Mouse (Mus musculus) kidney, embryonic 15.5 days (tissue): ENCODE data around the gene 1700023F06Rik. TPM values are rescaled to one million over a fixed set of nuclear protein-coding genes. Genes with fewer than 3 reads are reported as not detected.
"Not testable (repeated sequence)": the region's sequence is repeated elsewhere in the genome, so short reads cannot be mapped to it uniquely, and the experiment has no call there.

ENCODE experiments used
- ATAC-seq: fragments of 200-750 bp; cut with Nextera tagmentation; replicated peaks from 2 replicates; pipeline ENCODE4 v1.8.0; 2017; ENCODE audit warnings: moderate TSS enrichment; ENCODE audit not compliant: low FRiP score
- H3K27ac ChIP-seq: fragments of 300-500 bp; sonication (generic); 2 replicates; pipeline ENCODE4 v1.5.1; 2015; ENCODE audit warnings: mild to moderate bottlenecking, inconsistent platforms
- H3K27me3 ChIP-seq: fragments of 300-500 bp; sonication (generic); 2 replicates; pipeline ENCODE4 v1.6.1; 2015; ENCODE audit warnings: inconsistent platforms
- H3K36me3 ChIP-seq: fragments of 300-500 bp; sonication (generic); 2 replicates; pipeline ENCODE4 v1.6.1; 2015; ENCODE audit warnings: inconsistent platforms
- H3K4me1 ChIP-seq: fragments of 300-500 bp; sonication (generic); 2 replicates; pipeline ENCODE4 v1.6.1; 2015; ENCODE audit warnings: inconsistent platforms
- H3K4me2 ChIP-seq: fragments of 300-500 bp; sonication (generic); 2 replicates; pipeline ENCODE4 v1.6.1; 2015; ENCODE audit warnings: moderate library complexity, mild to moderate bottlenecking, inconsistent platforms
- H3K4me3 ChIP-seq: fragments of 300-500 bp; sonication (generic); replicated peaks from 2 replicates; pipeline ENCODE4 v1.5.1; 2015; ENCODE audit warnings: mild to moderate bottlenecking, inconsistent platforms
- H3K9ac ChIP-seq: fragments of 300-500 bp; sonication (generic); 2 replicates; pipeline ENCODE4 v1.6.1; 2015; ENCODE audit warnings: mild to moderate bottlenecking, inconsistent platforms
- H3K9me3 ChIP-seq: fragments of 300-500 bp; sonication (generic); replicated peaks from 2 replicates; pipeline ENCODE4 v1.6.1; 2016; ENCODE audit warnings: inconsistent platforms
- WGBS: fragments of 180-500 bp; shearing (Covaris S2); methylation state at CpG from one replicate; pipeline ENCODE4 v1.1.7; 2015; ENCODE audit warnings: mixed read lengths; 5-methylcytosine and 5-hydroxymethylcytosine counted together
- polyA plus RNA-seq: library from polyadenylated mRNA; unstranded; fragments of >200 nt; fragmentation: Nextera tagmentation; extraction: Ambion mirVana; gene quantifications from 2 replicates; pipeline ENCODE4 v1.2.1, GENCODE M21; 2015

The 1700023F06Rik gene
- polyA plus RNA-seq, 1 experiment from 2014 or later, result 0.42 TPM

GRCm38 (mm10) chr11:103237757-103238156 lies 29.4 kb upstream of the 1700023F06Rik start:
- Histone ChIP-seq H3K4me2 (no peak overlapping the region), H3K27ac (no peak overlapping the region), H3K4me1 (peaks cover 17% of the 10 kb centered on the region), H3K9ac (no peak overlapping the region), H3K4me3 (no peak overlapping the region), H3K9me3 (no peaks in the 10 kb centered on the region), H3K27me3 (no peaks in the 10 kb centered on the region), H3K36me3 (peaks cover 59% of the 10 kb centered on the region)
- 79% methylated on average over 9 of the region's 9 CpGs for WGBS
- no peak for ATAC-seq

- Histone ChIP-seq H3K4me2 (no peak overlapping the region), H3K9me3 (no peaks in the 10 kb centered on the region)
Measured at GRCm38 (mm10) chr11:103236903-103237302, 28.5 kb upstream of the 1700023F06Rik start.

GRCm38 (mm10) chr11:103236431-103236830 lies 28.1 kb upstream of the 1700023F06Rik start:
- H3K9ac ChIP-seq, result no peak overlapping the region
- H3K9me3 ChIP-seq, result no peaks in the 10 kb centered on the region
- peaks cover 58% of the 10 kb centered on the region for H3K36me3 ChIP-seq
- no peak overlapping the region for H3K4me3 ChIP-seq
- peaks cover 17% of the 10 kb centered on the region for H3K4me1 ChIP-seq
- ATAC-seq, result no peak
- no peak overlapping the region for H3K27ac ChIP-seq
- no peak overlapping the region for H3K4me2 ChIP-seq
- WGBS, result 74% methylated on average over 6 of the region's 6 CpGs
- no peaks in the 10 kb centered on the region for H3K27me3 ChIP-seq

More at GRCm38 (mm10) chr11:103236903-103237302, 28.5 kb upstream of the 1700023F06Rik start:
- no peak for ATAC-seq
- H3K4me1 ChIP-seq, result peaks cover 17% of the 10 kb centered on the region
- H3K4me3 ChIP-seq, result no peak overlapping the region
- peaks cover 58% of the 10 kb centered on the region for H3K36me3 ChIP-seq
- H3K27me3 ChIP-seq, result no peaks in the 10 kb centered on the region
- H3K9ac ChIP-seq, result no peak overlapping the region
- no peak overlapping the region for H3K27ac ChIP-seq
- WGBS, result 76% methylated on average over 10 of the region's 10 CpGs

GRCm38 (mm10) chr11:103235702-103236101 lies 27.3 kb upstream of the 1700023F06Rik start:
- Histone ChIP-seq H3K4me2 (no peak overlapping the region), H3K4me3 (no peak overlapping the region), H3K9me3 (no peaks in the 10 kb centered on the region), H3K36me3 (peaks cover 60% of the 10 kb centered on the region), H3K9ac (no peak overlapping the region), H3K27me3 (no peaks in the 10 kb centered on the region), H3K27ac (no peak overlapping the region), H3K4me1 (peaks cover 13% of the 10 kb centered on the region)
- WGBS, result 40% methylated on average over 11 of the region's 11 CpGs
- ATAC-seq, result 0 out of 2 replicates have a peak, but pooled peaks have one; percentile 26

GRCm38 (mm10) chr11:103234447-103234846 lies 26.1 kb upstream of the 1700023F06Rik start:
- H3K4me3 ChIP-seq, result no peak overlapping the region
- H3K9me3 ChIP-seq, result no peaks in the 10 kb centered on the region
- peaks cover 60% of the 10 kb centered on the region for H3K36me3 ChIP-seq
- H3K9ac ChIP-seq, result no peak overlapping the region
- 75% methylated on average over 1 of the region's 1 CpGs for WGBS
- no peak overlapping the region for H3K4me2 ChIP-seq
- no peak for ATAC-seq
- no peaks in the 10 kb centered on the region for H3K27me3 ChIP-seq
- peaks cover 9% of the 10 kb centered on the region for H3K4me1 ChIP-seq
- no peak overlapping the region for H3K27ac ChIP-seq

GRCm38 (mm10) chr11:103232966-103233365 lies 24.6 kb upstream of the 1700023F06Rik start:
- no peak for ATAC-seq
- Histone ChIP-seq H3K4me1 (peaks cover 9% of the 10 kb centered on the region), H3K4me2 (no peak overlapping the region), H3K27ac (no peak overlapping the region), H3K9ac (no peak overlapping the region), H3K4me3 (no peak overlapping the region), H3K9me3 (no peaks in the 10 kb centered on the region), H3K27me3 (no peaks in the 10 kb centered on the region), H3K36me3 (peaks cover 57% of the 10 kb centered on the region)
- WGBS, result 45% methylated on average over 7 of the region's 7 CpGs

GRCm38 (mm10) chr11:103231367-103231766 lies 23.0 kb upstream of the 1700023F06Rik start:
- H3K36me3 ChIP-seq, result peaks cover 62% of the 10 kb centered on the region
- no peaks in the 10 kb centered on the region for H3K9me3 ChIP-seq
- H3K9ac ChIP-seq, result no peak overlapping the region
- H3K4me3 ChIP-seq, result no peak overlapping the region
- no peaks in the 10 kb centered on the region for H3K27me3 ChIP-seq
- H3K4me1 ChIP-seq, result peaks cover 9% of the 10 kb centered on the region
- WGBS, result 88% methylated on average over 7 of the region's 7 CpGs
- no peak overlapping the region for H3K27ac ChIP-seq
- H3K4me2 ChIP-seq, result no peak overlapping the region
- no peak for ATAC-seq

GRCm38 (mm10) chr11:103230626-103231025 lies 22.3 kb upstream of the 1700023F06Rik start:
- Histone ChIP-seq H3K4me3 (no peak overlapping the region), H3K27ac (no peak overlapping the region), H3K4me1 (peaks cover 5% of the 10 kb centered on the region), H3K36me3 (peaks cover 64% of the 10 kb centered on the region), H3K9me3 (no peaks in the 10 kb centered on the region), H3K4me2 (no peak overlapping the region), H3K27me3 (no peaks in the 10 kb centered on the region), H3K9ac (no peak overlapping the region)
- no peak for ATAC-seq
- 89% methylated on average over 19 of the region's 19 CpGs for WGBS

- H3K36me3 ChIP-seq, result peaks cover 69% of the 10 kb centered on the region
- no peak overlapping the region for H3K4me2 ChIP-seq
- H3K4me3 ChIP-seq, result no peak overlapping the region
- no peaks in the 10 kb centered on the region for H3K9me3 ChIP-seq
- no peaks in the 10 kb centered on the region for H3K27me3 ChIP-seq
- ATAC-seq, result no peak
- peaks cover 6% of the 10 kb centered on the region; the same call in 1 of the 2 replicates for H3K4me1 ChIP-seq
- H3K27ac ChIP-seq, result no peak overlapping the region
- 98% methylated on average over 2 of the region's 2 CpGs for WGBS
- H3K9ac ChIP-seq, result no peak overlapping the region
Measured at GRCm38 (mm10) chr11:103229608-103230007, 21.2 kb upstream of the 1700023F06Rik start.

GRCm38 (mm10) chr11:103223951-103224456 lies 15.6 kb upstream of the 1700023F06Rik start:
- H3K36me3 ChIP-seq, result peaks cover 84% of the 10 kb centered on the region

GRCm38 (mm10) chr11:103223444-103223843 lies 15.1 kb upstream of the 1700023F06Rik start:
- Histone ChIP-seq H3K27me3 (no peaks in the 10 kb centered on the region), H3K9me3 (no peaks in the 10 kb centered on the region), H3K36me3 (peaks cover 78% of the 10 kb centered on the region), H3K9ac (no peak overlapping the region), H3K4me3 (no peak overlapping the region), H3K27ac (no peak overlapping the region), H3K4me2 (no peak overlapping the region), H3K4me1 (peaks cover 9% of the 10 kb centered on the region)
- ATAC-seq, result no peak
- WGBS, result 85% methylated on average over 10 of the region's 10 CpGs

More at GRCm38 (mm10) chr11:103223951-103224456, 15.6 kb upstream of the 1700023F06Rik start:
- Histone ChIP-seq H3K4me3 (no peak overlapping the region), H3K27ac (peak overlapping the region; percentile 4; the same call in 1 of the 2 replicates), H3K9ac (no peak overlapping the region), H3K27me3 (no peaks in the 10 kb centered on the region), H3K9me3 (no peaks in the 10 kb centered on the region), H3K4me1 (0 out of 2 replicates have a peak, but pooled peaks cover 8% of the 10 kb centered on the region), H3K4me2 (no peak overlapping the region)
- ATAC-seq, result no peak
- 58% methylated on average over 18 of the region's 18 CpGs for WGBS

- Histone ChIP-seq H3K4me1 (peaks cover 16% of the 10 kb centered on the region), H3K36me3 (peaks cover 74% of the 10 kb centered on the region)
- not testable (repeated sequence) for H3K9me3 ChIP-seq, H3K9ac ChIP-seq, ATAC-seq, H3K27ac ChIP-seq, H3K4me2 ChIP-seq, H3K4me3 ChIP-seq, H3K27me3 ChIP-seq
- 82% methylated on average over 4 of the region's 4 CpGs for WGBS
Measured at GRCm38 (mm10) chr11:103222718-103223117, 14.4 kb upstream of the 1700023F06Rik start.

GRCm38 (mm10) chr11:103221437-103221836 lies 13.1 kb upstream of the 1700023F06Rik start:
- 85% methylated on average over 6 of the region's 6 CpGs for WGBS
- H3K9ac ChIP-seq, result no peak overlapping the region
- H3K4me1 ChIP-seq, result peaks cover 20% of the 10 kb centered on the region
- no peaks in the 10 kb centered on the region for H3K9me3 ChIP-seq
- peaks cover 61% of the 10 kb centered on the region for H3K36me3 ChIP-seq
- no peak overlapping the region for H3K4me3 ChIP-seq
- ATAC-seq, result no peak
- no peak overlapping the region for H3K27ac ChIP-seq
- no peak overlapping the region for H3K4me2 ChIP-seq
- peaks cover 7% of the 10 kb centered on the region; the same call in 1 of the 2 replicates for H3K27me3 ChIP-seq
